Mouse (Mus musculus) thymus, adult 2 months (tissue): ENCODE data around the gene Mag.

Experiments
- CTCF ChIP-seq: fragments of 200-500 bp; IDR thresholded peaks from 2 replicates; pipeline ENCODE4 v1.5.1; 2012; ENCODE audit warnings: mild to moderate bottlenecking, control low read depth, low read length, moderate library complexity, borderline replicate concordance; ENCODE audit not compliant: control insufficient read depth, poor library complexity, insufficient read depth; ENCODE audit errors: extremely low read depth
- POLR2A ChIP-seq: fragments of 200-500 bp; IDR thresholded peaks from 2 replicates; pipeline ENCODE4 v1.6.1; 2012; ENCODE audit warnings: mild to moderate bottlenecking, low read length, control low read depth, moderate library complexity; ENCODE audit not compliant: control insufficient read depth, poor library complexity, insufficient read depth; ENCODE audit errors: extremely low read depth

GRCm38 (mm10) chr7:30857746-30858145 is 56.9 kb downstream of the Mag start:
- TF ChIP-seq CTCF (no peak), POLR2A (no peak)
